Mouse (Mus musculus) neural tube, embryonic 12.5 days (tissue): Measurements from ENCODE around the gene Pla2g4c. TPM values are rescaled to one million over a fixed set of nuclear protein-coding genes. Genes with fewer than 3 reads are reported as not detected.
"Not testable (repeated sequence)": the region's sequence is repeated elsewhere in the genome, so short reads cannot be mapped to it uniquely, and the experiment has no call there.

Source experiments
- ATAC-seq: fragments of 200-750 bp; cut with Nextera tagmentation; 2 replicates; pipeline ENCODE4 v1.8.0; 2017; ENCODE audit warnings: low read depth, mild to moderate bottlenecking, moderate TSS enrichment, moderate library complexity; ENCODE audit not compliant: low FRiP score
- H3K27ac ChIP-seq: fragments of 300-500 bp; sonication (generic); 2 replicates; pipeline ENCODE4 v1.5.1; 2016
- H3K27me3 ChIP-seq: fragments of 300-500 bp; sonication (generic); replicated peaks from 2 replicates; pipeline ENCODE4 v1.6.1; 2016; ENCODE audit warnings: mild to moderate bottlenecking
- H3K36me3 ChIP-seq: fragments of 300-500 bp; sonication (generic); 2 replicates; pipeline ENCODE4 v1.6.1; 2016; ENCODE audit warnings: mild to moderate bottlenecking
- H3K4me1 ChIP-seq: fragments of 300-500 bp; sonication (generic); 2 replicates; pipeline ENCODE4 v1.6.1; 2016
- H3K4me2 ChIP-seq: fragments of 300-500 bp; sonication (generic); replicated peaks from 2 replicates; pipeline ENCODE4 v1.6.1; 2016; ENCODE audit warnings: mild to moderate bottlenecking
- H3K4me3 ChIP-seq: fragments of 300-500 bp; sonication (generic); 2 replicates; pipeline ENCODE4 v1.5.1; 2016
- H3K9ac ChIP-seq: fragments of 300-500 bp; sonication (generic); 2 replicates; pipeline ENCODE4 v1.6.1; 2016; ENCODE audit warnings: mild to moderate bottlenecking
- H3K9me3 ChIP-seq: fragments of 300-500 bp; sonication (generic); 2 replicates; pipeline ENCODE4 v1.6.1; 2016; ENCODE audit warnings: mild to moderate bottlenecking
- WGBS: fragments of 180-500 bp; shearing (Covaris S2); methylation state at CpG from one replicate; pipeline ENCODE4 v1.1.7; 2016; 5-methylcytosine and 5-hydroxymethylcytosine counted together
- polyA plus RNA-seq: library from polyadenylated mRNA; unstranded; fragments of >200 nt; fragmentation: Nextera tagmentation; extraction: Ambion mirVana; gene quantifications from 2 replicates; pipeline ENCODE4 v1.2.1, GENCODE M21; 2016

The Pla2g4c gene
- 0.94 and 1.0 TPM in 2 replicates for polyA plus RNA-seq

GRCm38 (mm10) chr7:13324316-13324715, at the start of gene Pla2g4c:
Pla2g4c (plus strand) TSS chr7:13324655.
- no peak within 1 kb of the TSS for H3K27ac ChIP-seq
- no peak within 1 kb of the TSS for H3K4me2 ChIP-seq
- no peak for ATAC-seq
- H3K9me3 ChIP-seq = no peaks in the 10 kb centered on the region
- no peak within 1 kb of the TSS for H3K4me3 ChIP-seq
- whole genome bisulfite sequencing = 90% methylated on average over 2 of the region's 2 CpGs
- H3K36me3 ChIP-seq = no peaks in the 10 kb centered on the region
- H3K4me1 ChIP-seq = no peaks in the 10 kb centered on the region
- no peaks in the 10 kb centered on the region for H3K27me3 ChIP-seq
- no peak within 1 kb of the TSS for H3K9ac ChIP-seq

- H3K27me3 ChIP-seq = no peaks in the 10 kb centered on the region
- peaks cover 33% of the 10 kb centered on the region for H3K36me3 ChIP-seq
- peak within 1 kb of the TSS; percentile 75 for H3K9ac ChIP-seq
- peaks cover 4% of the 10 kb centered on the region; the same call in 1 of the 2 replicates for H3K4me1 ChIP-seq
- peak within 1 kb of the TSS; percentile 65 for H3K4me2 ChIP-seq
- peak within 1 kb of the TSS; percentile 60 for H3K4me3 ChIP-seq
- no peaks in the 10 kb centered on the region for H3K9me3 ChIP-seq
- 97% methylated on average over 16 of the region's 16 CpGs for WGBS
- H3K27ac ChIP-seq = no peak within 1 kb of the TSS
- no peak for ATAC-seq
Observed at GRCm38 (mm10) chr7:13277081-13277480, 47.4 kb upstream of the Pla2g4c start, which contains the start of gene Lig1. Lig1 (plus strand) TSS chr7:13277283.

- Histone ChIP-seq H3K27me3 (no peaks in the 10 kb centered on the region), H3K4me1 (peaks cover 4% of the 10 kb centered on the region; the same call in 1 of the 2 replicates), H3K36me3 (peaks cover 33% of the 10 kb centered on the region), H3K4me3 (peak overlapping the region; percentile 60), H3K27ac (no peak overlapping the region), H3K9me3 (no peaks in the 10 kb centered on the region), H3K4me2 (peak overlapping the region; percentile 65), H3K9ac (peak overlapping the region; percentile 75)
- 38% methylated on average over 2 of the region's 2 CpGs for WGBS
- ATAC-seq = no peak; the same call in 1 of the 2 replicates
Observed at GRCm38 (mm10) chr7:13277833-13278232, 46.6 kb upstream of the Pla2g4c start.

- Histone ChIP-seq H3K36me3 (peaks cover 33% of the 10 kb centered on the region), H3K4me3 (peak within 1 kb of the TSS; percentile 60), H3K27me3 (no peaks in the 10 kb centered on the region), H3K4me1 (peaks cover 4% of the 10 kb centered on the region; the same call in 1 of the 2 replicates), H3K9ac (peak within 1 kb of the TSS; percentile 75), H3K4me2 (peak within 1 kb of the TSS; percentile 65), H3K9me3 (no peaks in the 10 kb centered on the region), H3K27ac (peak within 1 kb of the TSS; percentile 75)
- WGBS = under 1% methylated on average over 39 of the region's 39 CpGs
- ATAC-seq = peak; percentile 99
Observed at GRCm38 (mm10) chr7:13278308-13278891, 46.1 kb upstream of the Pla2g4c start, which contains the start of gene Zswim9. Zswim9 (minus strand) TSS chr7:13278721.

- peak; percentile 72 for ATAC-seq
- H3K9ac ChIP-seq = peak overlapping the region; percentile 75
- H3K9me3 ChIP-seq, H3K27me3 ChIP-seq, H3K27ac ChIP-seq, H3K4me1 ChIP-seq: not testable (repeated sequence)
- peaks cover 33% of the 10 kb centered on the region for H3K36me3 ChIP-seq
- under 1% methylated on average over 21 of the region's 29 CpGs for WGBS
- H3K4me3 ChIP-seq = peak overlapping the region; percentile 60
- H3K4me2 ChIP-seq = peak overlapping the region; percentile 65
Observed at GRCm38 (mm10) chr7:13278957-13279356, 45.5 kb upstream of the Pla2g4c start.

GRCm38 (mm10) chr7:13288621-13289020, 35.8 kb upstream of the Pla2g4c start:
- peaks cover 68% of the 10 kb centered on the region for H3K36me3 ChIP-seq
- H3K4me2 ChIP-seq = no peak overlapping the region

GRCm38 (mm10) chr7:13290041-13290675, 34.3 kb upstream of the Pla2g4c start:
- H3K9ac ChIP-seq = no peak overlapping the region
- no peaks in the 10 kb centered on the region for H3K9me3 ChIP-seq
- H3K27me3 ChIP-seq = no peaks in the 10 kb centered on the region
- H3K4me1 ChIP-seq = no peaks in the 10 kb centered on the region
- ATAC-seq = no peak
- no peak overlapping the region for H3K27ac ChIP-seq
- H3K36me3 ChIP-seq = peaks cover 67% of the 10 kb centered on the region
- WGBS = 88% methylated on average over 1 of the region's 1 CpGs
- no peak overlapping the region for H3K4me3 ChIP-seq
- H3K4me2 ChIP-seq = no peak overlapping the region

More at GRCm38 (mm10) chr7:13288621-13289020, 35.8 kb upstream of the Pla2g4c start:
- Histone ChIP-seq H3K9me3 (no peaks in the 10 kb centered on the region), H3K4me3 (no peak overlapping the region), H3K9ac (no peak overlapping the region), H3K27me3 (no peaks in the 10 kb centered on the region), H3K27ac (no peak overlapping the region), H3K4me1 (no peaks in the 10 kb centered on the region)
- WGBS = 48% methylated on average over 5 of the region's 5 CpGs
- peak; percentile 63; the same call in 1 of the 2 replicates for ATAC-seq

GRCm38 (mm10) chr7:13291370-13291769, 33.1 kb upstream of the Pla2g4c start:
- Histone ChIP-seq H3K4me2 (no peak overlapping the region), H3K27ac (no peak overlapping the region), H3K9ac (no peak overlapping the region), H3K4me3 (no peak overlapping the region), H3K9me3 (no peaks in the 10 kb centered on the region), H3K27me3 (no peaks in the 10 kb centered on the region), H3K36me3 (peaks cover 68% of the 10 kb centered on the region), H3K4me1 (no peaks in the 10 kb centered on the region)
- WGBS = 86% methylated on average over 2 of the region's 2 CpGs
- ATAC-seq = no peak

GRCm38 (mm10) chr7:13293878-13294855, 30.3 kb upstream of the Pla2g4c start:
- H3K27ac ChIP-seq = no peak overlapping the region
- H3K27me3 ChIP-seq = no peaks in the 10 kb centered on the region
- no peak overlapping the region for H3K4me2 ChIP-seq
- no peak overlapping the region for H3K4me3 ChIP-seq
- no peak overlapping the region for H3K9ac ChIP-seq
- H3K36me3 ChIP-seq = peaks cover 77% of the 10 kb centered on the region
- no peak for ATAC-seq
- no peaks in the 10 kb centered on the region for H3K9me3 ChIP-seq
- H3K4me1 ChIP-seq = no peaks in the 10 kb centered on the region
- WGBS = 90% methylated on average over 11 of the region's 11 CpGs

- Histone ChIP-seq H3K4me2 (no peak overlapping the region), H3K9me3 (no peaks in the 10 kb centered on the region), H3K4me1 (no peaks in the 10 kb centered on the region), H3K4me3 (no peak overlapping the region), H3K9ac (no peak overlapping the region), H3K36me3 (peaks cover 87% of the 10 kb centered on the region), H3K27ac (no peak overlapping the region), H3K27me3 (no peaks in the 10 kb centered on the region)
- WGBS = 94% methylated on average over 7 of the region's 7 CpGs
- ATAC-seq = no peak
Observed at GRCm38 (mm10) chr7:13295256-13295655, 29.2 kb upstream of the Pla2g4c start.

GRCm38 (mm10) chr7:13297636-13298035, 26.8 kb upstream of the Pla2g4c start:
- Histone ChIP-seq H3K9ac (no peak overlapping the region), H3K4me2 (no peak overlapping the region), H3K27ac (no peak overlapping the region), H3K27me3 (no peaks in the 10 kb centered on the region), H3K9me3 (no peaks in the 10 kb centered on the region), H3K36me3 (peaks cover 85% of the 10 kb centered on the region), H3K4me3 (no peak overlapping the region), H3K4me1 (no peaks in the 10 kb centered on the region)
- WGBS = 90% methylated on average over 1 of the region's 1 CpGs
- no peak for ATAC-seq

- Histone ChIP-seq H3K9me3 (no peaks in the 10 kb centered on the region), H3K4me3 (no peak overlapping the region), H3K4me2 (no peak overlapping the region), H3K27ac (no peak overlapping the region), H3K36me3 (peaks cover 88% of the 10 kb centered on the region), H3K4me1 (no peaks in the 10 kb centered on the region), H3K27me3 (no peaks in the 10 kb centered on the region), H3K9ac (no peak overlapping the region)
- 93% methylated on average over 5 of the region's 5 CpGs for WGBS
- no peak for ATAC-seq
Observed at GRCm38 (mm10) chr7:13298821-13299220, 25.6 kb upstream of the Pla2g4c start.
